Mouse (Mus musculus) E14TG2a.4 (cell line): ENCODE results near the gene Pcdh8.

ENCODE experiments used
- H3K27me3 ChIP-seq: 2 replicates; pipeline ENCODE4 v1.6.1; 2014; ENCODE audit warnings: low read length, control low read depth; ENCODE audit not compliant: insufficient read depth
- H3K36me3 ChIP-seq: 2 replicates; pipeline ENCODE4 v1.6.1; 2014; ENCODE audit warnings: low read length, control low read depth; ENCODE audit not compliant: insufficient read depth
- H3K4me1 ChIP-seq: replicated peaks from 2 replicates; pipeline ENCODE4 v1.6.1; 2014; ENCODE audit warnings: low read depth, low read length, control low read depth
- H3K4me3 ChIP-seq: replicated peaks from 2 replicates; pipeline ENCODE4 v1.5.1; 2014; ENCODE audit warnings: mild to moderate bottlenecking, low read length
- H3K9me3 ChIP-seq: 2 replicates; pipeline ENCODE4 v1.6.1; 2014; ENCODE audit warnings: low read length, control low read depth
- CTCF ChIP-seq: conservative IDR thresholded peaks from 2 replicates; pipeline ENCODE4 v1.5.1; 2014; ENCODE audit warnings: low read length
- NANOG ChIP-seq: IDR thresholded peaks from 2 replicates; pipeline ENCODE4 v1.6.1; 2014; ENCODE audit warnings: borderline replicate concordance, low read length, mixed read lengths
- POU5F1 ChIP-seq: IDR thresholded peaks from 2 replicates; pipeline ENCODE4 v1.6.1; 2014; ENCODE audit warnings: low read length, borderline replicate concordance

Gene Pcdh8

DNA sequence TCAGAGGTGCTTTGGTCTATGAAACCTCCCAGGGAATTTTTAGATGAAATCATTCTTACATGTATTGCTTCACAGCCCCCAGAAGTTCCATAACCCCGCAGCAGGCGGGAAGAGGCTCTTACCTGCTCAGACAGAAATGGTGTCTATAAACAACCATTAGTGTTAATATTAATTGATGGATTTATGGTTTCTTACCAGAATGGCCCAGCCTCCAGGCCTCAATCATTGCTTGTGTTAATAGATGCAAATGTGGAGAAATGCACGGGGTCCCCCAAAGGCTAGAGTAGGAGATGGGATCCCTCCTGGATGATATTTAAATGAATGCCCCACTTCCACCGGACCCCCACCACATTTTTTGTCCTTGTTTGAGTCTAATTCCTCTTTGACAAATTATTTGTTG, 8.7 kb upstream of the Pcdh8 start:
- no peak for TF ChIP-seq CTCF
- no peak for TF ChIP-seq NANOG
- TF ChIP-seq POU5F1: no peak
- Histone ChIP-seq H3K27me3 (peaks cover 65% of the 10 kb centered on the region), H3K4me3 (no peak overlapping the region), H3K9me3 (peaks cover 13% of the 10 kb centered on the region), H3K4me1 (peaks cover 15% of the 10 kb centered on the region), H3K36me3 (no peaks in the 10 kb centered on the region)

DNA sequence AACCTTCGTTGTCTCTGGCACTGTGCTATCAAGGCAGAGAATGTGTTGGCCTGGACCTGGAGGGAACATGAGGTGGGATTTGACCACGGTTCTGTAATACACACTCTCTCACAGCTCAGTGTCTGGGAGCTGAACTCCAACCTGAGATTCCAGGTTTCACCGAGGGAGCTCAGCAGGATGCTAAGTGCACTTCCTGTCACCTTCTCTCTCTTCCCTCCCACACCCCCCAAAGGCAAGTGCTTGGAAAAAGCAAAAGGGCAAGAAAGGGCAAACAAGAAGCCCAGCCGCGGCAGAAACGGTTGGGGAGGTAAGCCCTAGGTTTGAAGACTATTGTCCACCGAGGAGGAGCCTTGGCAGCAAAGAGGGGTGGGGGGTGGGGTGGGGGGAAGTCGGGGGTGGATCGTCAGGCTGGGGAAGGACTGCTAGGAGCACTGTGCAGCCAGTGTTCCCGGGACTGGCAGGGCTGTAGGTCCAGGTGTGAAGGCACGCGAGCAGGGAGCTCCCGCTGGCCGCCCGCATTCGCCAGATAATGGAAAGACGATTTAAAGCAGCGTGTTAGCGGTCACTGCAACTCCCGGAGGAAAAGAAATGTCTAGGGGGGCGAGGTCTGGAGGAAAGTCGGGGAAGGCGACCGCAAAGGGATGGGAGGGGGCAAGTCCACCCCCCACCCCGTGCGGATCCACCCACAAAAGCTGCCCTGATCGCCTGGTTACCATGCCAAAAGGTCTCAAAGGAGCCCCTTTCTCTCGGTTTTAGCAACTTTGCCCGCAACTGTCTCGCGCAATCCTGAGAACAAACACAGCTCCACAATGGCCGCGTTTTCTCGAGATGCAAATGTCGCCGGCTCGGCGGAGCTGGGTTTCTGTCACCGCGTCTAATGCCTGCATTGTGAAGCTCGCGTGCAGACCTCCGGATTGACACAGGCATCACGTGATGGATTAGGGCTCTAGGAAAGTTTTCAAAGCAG, 2.6 kb upstream of the Pcdh8 start:
- Histone ChIP-seq H3K4me3 (peak overlapping the region; percentile 72), H3K27me3 (peaks cover 93% of the 10 kb centered on the region), H3K4me1 (peaks cover 56% of the 10 kb centered on the region), H3K9me3 (peaks cover 10% of the 10 kb centered on the region), H3K36me3 (no peaks in the 10 kb centered on the region)
- TF ChIP-seq POU5F1: no peak
- no peak for TF ChIP-seq NANOG
- no peak for TF ChIP-seq CTCF

DNA sequence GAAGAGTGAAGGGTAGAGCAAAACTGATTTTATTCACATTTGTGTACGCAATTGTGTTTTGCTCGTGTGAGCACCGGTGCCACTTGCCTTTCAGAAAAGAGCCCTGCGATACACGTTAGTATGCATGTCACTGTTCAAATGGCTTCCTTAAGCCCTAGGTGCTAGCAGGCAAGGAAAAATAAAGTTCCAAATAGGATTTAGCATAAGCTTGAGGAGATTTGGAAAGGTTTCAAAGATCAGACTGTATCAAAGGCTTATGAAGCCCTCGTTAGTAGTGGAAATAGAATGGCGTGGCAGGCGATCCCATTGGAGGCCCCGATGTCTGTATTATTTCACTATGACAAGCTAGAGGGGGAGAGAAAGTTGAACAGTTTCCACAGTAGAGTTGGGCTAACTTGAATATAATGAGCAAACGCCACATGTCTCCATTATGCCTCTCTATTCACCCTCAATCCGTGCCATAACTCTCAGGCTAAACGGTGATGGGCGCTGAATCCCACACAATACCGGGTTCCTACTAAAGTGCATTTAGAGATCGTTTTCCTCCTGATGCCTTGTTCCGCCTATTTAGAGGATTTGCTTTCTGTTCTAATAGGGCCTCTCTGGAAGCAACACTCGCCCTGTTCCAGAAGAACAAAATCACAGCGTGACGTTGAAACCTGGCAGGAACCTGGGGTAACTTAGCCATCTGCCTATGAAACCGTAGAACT, 845 bp upstream of the Pcdh8 start:
- no peak for TF ChIP-seq POU5F1
- no peak for TF ChIP-seq NANOG
- no peak for TF ChIP-seq CTCF
- H3K36me3 ChIP-seq: no peaks in the 10 kb centered on the region
- H3K4me1 ChIP-seq: peaks cover 63% of the 10 kb centered on the region
- H3K4me3 ChIP-seq: peak overlapping the region; percentile 76
- H3K9me3 ChIP-seq: peaks cover 10% of the 10 kb centered on the region
- peaks cover 95% of the 10 kb centered on the region for H3K27me3 ChIP-seq

DNA sequence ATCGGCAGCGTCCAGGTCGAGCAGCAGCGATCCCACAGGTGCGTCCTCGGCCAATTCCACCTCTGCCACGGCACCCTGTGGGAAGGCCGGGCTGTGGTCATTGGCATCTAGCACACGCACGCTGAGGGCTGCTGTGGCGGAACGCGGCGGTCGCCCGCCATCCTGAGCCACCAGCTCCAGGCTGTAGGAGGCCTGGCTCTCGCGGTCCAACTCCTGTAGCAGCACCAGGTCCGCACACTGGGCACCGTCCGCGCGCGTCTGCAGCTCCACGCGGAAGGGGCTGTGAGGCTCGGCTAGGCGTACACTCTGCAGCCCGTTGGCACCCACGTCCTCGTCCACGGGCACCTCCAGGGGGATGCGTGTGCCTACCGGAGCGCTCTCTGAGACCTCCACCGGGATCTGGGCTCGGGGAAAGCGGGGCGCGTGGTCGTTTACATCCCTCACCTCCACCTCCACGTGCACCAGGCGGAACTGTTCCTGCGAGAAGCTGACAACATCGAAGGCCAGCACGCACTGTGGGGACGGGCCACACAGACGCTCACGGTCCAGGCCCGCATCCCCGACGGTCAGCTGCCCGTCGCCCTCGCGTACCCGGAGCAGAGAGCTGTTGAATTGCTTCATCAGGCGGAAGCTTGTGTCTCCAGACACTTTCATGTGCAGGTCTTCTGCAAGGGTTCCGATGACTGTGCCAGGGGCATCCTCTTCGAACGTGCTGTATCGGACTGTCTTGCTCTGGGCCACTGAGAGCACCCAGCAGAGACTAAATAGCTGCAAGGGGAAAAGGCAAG, 612 bp downstream of the Pcdh8 start:
- H3K36me3 ChIP-seq: no peaks in the 10 kb centered on the region
- no peak for TF ChIP-seq POU5F1
- TF ChIP-seq CTCF: no peak
- TF ChIP-seq NANOG: no peak
- H3K4me1 ChIP-seq: peaks cover 63% of the 10 kb centered on the region
- H3K9me3 ChIP-seq: peaks cover 5% of the 10 kb centered on the region
- H3K27me3 ChIP-seq: peaks cover 92% of the 10 kb centered on the region
- H3K4me3 ChIP-seq: peak overlapping the region; percentile 76

DNA sequence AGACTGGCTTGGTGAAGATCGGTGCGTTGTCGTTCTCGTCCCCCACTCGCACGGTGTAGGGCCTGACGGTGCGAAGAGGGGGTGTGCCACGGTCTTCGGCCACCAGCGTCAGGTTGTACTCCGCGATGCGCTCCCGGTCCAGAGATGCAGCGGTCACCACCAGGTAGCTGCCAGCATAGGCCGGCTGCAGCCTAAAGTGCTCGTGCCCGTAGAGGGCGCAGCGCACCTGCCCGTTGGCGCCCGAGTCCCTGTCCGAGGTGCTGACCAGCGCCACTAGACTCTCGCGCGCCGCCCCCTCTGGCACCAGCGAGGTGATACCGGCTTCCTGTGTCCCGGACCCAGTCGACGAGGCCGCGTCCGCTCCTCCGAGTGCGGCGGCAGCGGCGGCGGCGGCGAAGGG, 1.5 kb downstream of the Pcdh8 start:
- H3K27me3 ChIP-seq: peaks cover 89% of the 10 kb centered on the region
- TF ChIP-seq NANOG (no peak), POU5F1 (no peak), CTCF (peak; percentile 15; the same call in 1 of the 2 replicates)

DNA sequence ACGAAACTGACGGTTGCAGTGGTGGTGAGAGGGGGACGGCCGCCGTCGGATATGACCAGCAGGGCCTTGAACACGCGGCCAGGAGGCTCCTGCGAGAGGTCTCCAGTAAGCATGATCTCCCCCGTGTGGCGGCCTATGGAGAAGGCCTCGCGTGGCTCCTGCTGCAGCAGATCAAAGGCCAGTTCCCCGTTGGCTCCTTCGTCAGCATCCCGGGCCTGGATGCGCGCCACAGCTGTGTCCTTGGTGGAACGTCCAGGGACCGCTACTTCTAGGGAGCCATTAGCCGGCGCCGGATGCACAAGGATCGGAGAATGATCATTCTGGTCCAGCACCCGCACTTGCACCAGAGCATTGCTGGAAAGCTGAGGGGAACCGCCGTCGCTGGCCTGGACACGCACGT, 2.1 kb downstream of the Pcdh8 start:
- H3K4me3 ChIP-seq: peak overlapping the region; percentile 76
- H3K4me1 ChIP-seq: peaks cover 56% of the 10 kb centered on the region
- no peaks in the 10 kb centered on the region for H3K36me3 ChIP-seq
- no peaks in the 10 kb centered on the region for H3K9me3 ChIP-seq
- TF ChIP-seq POU5F1 (no peak), CTCF (no peak), NANOG (no peak)
- H3K27me3 ChIP-seq: peaks cover 88% of the 10 kb centered on the region

More for the DNA sequence above, 1.5 kb downstream of the Pcdh8 start:
- H3K4me3 ChIP-seq: peak overlapping the region; percentile 76
- no peaks in the 10 kb centered on the region for H3K36me3 ChIP-seq
- no peaks in the 10 kb centered on the region for H3K9me3 ChIP-seq
- peaks cover 62% of the 10 kb centered on the region for H3K4me1 ChIP-seq

DNA sequence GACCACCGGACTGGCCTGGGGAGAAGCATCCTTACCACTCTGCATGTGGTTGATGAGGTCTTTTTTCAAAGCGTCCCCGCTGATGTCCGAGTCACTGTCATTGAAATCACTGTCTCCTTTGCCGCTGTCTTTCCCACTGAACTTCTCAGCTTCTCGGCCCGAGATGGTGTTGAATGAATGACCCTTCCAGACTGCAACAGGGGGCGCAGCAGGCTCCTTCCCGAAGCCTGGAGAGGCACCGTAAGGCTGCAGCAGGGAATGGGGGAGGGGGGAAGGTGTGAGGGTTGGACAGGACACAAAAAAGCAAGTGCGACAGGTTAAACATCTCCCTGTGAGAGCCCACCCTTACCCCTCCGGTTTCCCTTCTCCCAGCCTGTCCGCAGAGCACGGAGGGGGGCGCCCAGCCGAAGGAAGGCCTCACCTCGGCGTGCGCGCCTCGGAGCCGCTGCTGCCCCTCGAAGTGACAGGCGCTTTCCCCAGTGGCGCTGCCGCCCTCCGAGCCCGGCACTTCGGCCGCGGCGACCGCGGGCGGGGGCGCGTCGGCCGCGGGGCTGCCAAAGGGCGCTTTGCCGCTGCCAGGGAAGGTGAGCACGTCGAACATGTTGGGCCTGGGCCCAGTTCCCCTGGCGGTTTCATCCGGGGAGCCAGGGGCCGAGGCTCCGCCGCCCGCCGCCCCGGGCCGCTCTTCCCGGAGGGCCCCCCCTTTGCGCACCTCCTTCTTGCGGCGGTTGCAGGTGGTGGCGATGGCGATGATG, 2.9 kb downstream of the Pcdh8 start:
- H3K27me3 ChIP-seq: peaks cover 82% of the 10 kb centered on the region
- no peaks in the 10 kb centered on the region for H3K9me3 ChIP-seq
- H3K36me3 ChIP-seq: no peaks in the 10 kb centered on the region
- no peak for TF ChIP-seq CTCF
- TF ChIP-seq POU5F1: no peak
- no peak for TF ChIP-seq NANOG
- peak overlapping the region; percentile 76 for H3K4me3 ChIP-seq
- peaks cover 50% of the 10 kb centered on the region for H3K4me1 ChIP-seq
